Mouse (Mus musculus) MEL (cell line): ENCODE measurements at regions not wholly inside any gene's neighbourhood (a gene's known extent, or its start where the extent isn't known, plus 50 kb on each side); places are given as distances from the start of the nearest gene placed in this dataset.

Experiments used
- DNase-seq: peaks from one replicate; pipeline ENCODE4 v3.0.0; 2011; ENCODE audit warnings: low read depth, low spot score
- H3K27ac ChIP-seq: 2 replicates; pipeline ENCODE4 v1.5.1; 2012; ENCODE audit warnings: low read depth, mild to moderate bottlenecking, control low read depth, low read length, moderate library complexity; ENCODE audit not compliant: control insufficient read depth
- H3K27me3 ChIP-seq, 2 experiments: fragments of 150-350 bp in 1 of 2; sonication (generic) in 1 of 2; 2 replicates each; pipeline ENCODE4 v1.6.1; 2012; ENCODE audit warnings: low read length in 2 of 2, mild to moderate bottlenecking in 2 of 2, improper control_type of control experiment in 1 of 2, moderate library complexity in 1 of 2; ENCODE audit not compliant: insufficient read depth in 2 of 2, control insufficient read depth in 1 of 2
- H3K36me3 ChIP-seq, 2 experiments: 2 replicates each; pipeline ENCODE4 v1.6.1; 2012 to 2014; ENCODE audit warnings: low read length in 2 of 2, improper control_type of control experiment in 1 of 2, inconsistent platforms in 1 of 2, mild to moderate bottlenecking in 1 of 2; ENCODE audit not compliant: insufficient read depth in 2 of 2, control insufficient read depth in 1 of 2
- H3K4me1 ChIP-seq, 2 experiments: fragments of 150-350 bp in 1 of 2; sonication (generic) in 1 of 2; 2 replicates each; pipeline ENCODE4 v1.6.1; 2012; ENCODE audit warnings: low read length in 2 of 2, improper control_type of control experiment in 1 of 2, mild to moderate bottlenecking in 1 of 2; ENCODE audit not compliant: insufficient read depth in 2 of 2, control insufficient read depth in 1 of 2
- H3K4me3 ChIP-seq, 2 experiments: fragments of 150-350 bp in 1 of 2; sonication (generic) in 1 of 2; 2 replicates each; pipeline ENCODE4 v1.5.1; 2012; ENCODE audit warnings: low read depth in 2 of 2, low read length in 2 of 2, mild to moderate bottlenecking in 2 of 2, moderate library complexity in 2 of 2, control low read depth in 1 of 2, improper control_type of control experiment in 1 of 2; ENCODE audit not compliant: control insufficient read depth in 1 of 2, insufficient read depth in 1 of 2
- H3K79me2 ChIP-seq: 2 replicates; pipeline ENCODE4 v1.6.1; 2012; ENCODE audit warnings: mild to moderate bottlenecking, low read length, moderate library complexity; ENCODE audit not compliant: control insufficient read depth, poor library complexity, insufficient read depth
- H3K9ac ChIP-seq: 2 replicates; pipeline ENCODE4 v1.6.1; 2012; ENCODE audit warnings: low read depth, mild to moderate bottlenecking, control low read depth, low read length, moderate library complexity; ENCODE audit not compliant: control insufficient read depth, poor library complexity, severe bottlenecking
- H3K9me3 ChIP-seq: fragments of 150-350 bp; sonication (generic); replicated peaks from 2 replicates; pipeline ENCODE4 v1.6.1; 2012; ENCODE audit warnings: mild to moderate bottlenecking, low read length, improper control_type of control experiment, moderate library complexity; ENCODE audit not compliant: insufficient read depth
- BHLHE40 ChIP-seq: IDR thresholded peaks from 2 replicates; pipeline ENCODE4 v1.6.1; 2012; ENCODE audit warnings: low read depth, mild to moderate bottlenecking, inconsistent platforms, low read length, improper control_type of control experiment, borderline replicate concordance
- CHD1 ChIP-seq: IDR thresholded peaks from 2 replicates; pipeline ENCODE4 v1.6.1; 2012; ENCODE audit warnings: low read depth, mild to moderate bottlenecking, inconsistent platforms, low read length, improper control_type of control experiment
- CHD2 ChIP-seq: IDR thresholded peaks from 2 replicates; pipeline ENCODE4 v1.6.1; 2011; ENCODE audit warnings: low read length, improper control_type of control experiment
- EP300 ChIP-seq, 2 experiments: IDR thresholded peaks; 2 replicates each; pipeline ENCODE4 v1.6.1; 2011; ENCODE audit warnings: improper control_type of control experiment in 2 of 2, low read length in 2 of 2, low read depth in 1 of 2, mild to moderate bottlenecking in 1 of 2
- ETS1 ChIP-seq: IDR thresholded peaks from 2 replicates; pipeline ENCODE4 v1.6.1; 2012; ENCODE audit warnings: low read depth, mild to moderate bottlenecking, inconsistent platforms, low read length, improper control_type of control experiment, moderate library complexity
- GATA1 ChIP-seq: IDR thresholded peaks from 2 replicates; pipeline ENCODE4 v1.6.1; 2011; ENCODE audit warnings: low read depth, low read length, improper control_type of control experiment
- HCFC1 ChIP-seq: IDR thresholded peaks from 2 replicates; pipeline ENCODE4 v1.6.1; 2012; ENCODE audit warnings: low read depth, mild to moderate bottlenecking, inconsistent platforms, low read length, improper control_type of control experiment, moderate library complexity
- JUND ChIP-seq: IDR thresholded peaks from 2 replicates; pipeline ENCODE4 v1.6.1; 2011; ENCODE audit warnings: low read depth, mild to moderate bottlenecking, improper control_type of control experiment, low read length
- KAT2A ChIP-seq: conservative IDR thresholded peaks from 2 replicates; pipeline ENCODE4 v1.6.1; 2012; ENCODE audit warnings: low read depth, low read length, improper control_type of control experiment, inconsistent platforms
- MAFK ChIP-seq: IDR thresholded peaks from 2 replicates; pipeline ENCODE4 v1.6.1; 2011; ENCODE audit warnings: low read depth, mild to moderate bottlenecking, low read length, improper control_type of control experiment, borderline replicate concordance
- MAZ ChIP-seq: IDR thresholded peaks from 2 replicates; pipeline ENCODE4 v1.6.1; 2012; ENCODE audit warnings: low read depth, mild to moderate bottlenecking, inconsistent platforms, low read length, improper control_type of control experiment
- MXI1 ChIP-seq: IDR thresholded peaks from 2 replicates; pipeline ENCODE4 v1.6.1; 2011; ENCODE audit warnings: mild to moderate bottlenecking, low read depth, low read length, improper control_type of control experiment
- MYB ChIP-seq: IDR thresholded peaks from 2 replicates; pipeline ENCODE4 v1.6.1; 2011; ENCODE audit warnings: mild to moderate bottlenecking, low read depth, low read length, improper control_type of control experiment
- NELFE ChIP-seq: IDR thresholded peaks from 2 replicates; pipeline ENCODE4 v1.6.1; 2011; ENCODE audit warnings: low read depth, low read length, improper control_type of control experiment
- NRF1 ChIP-seq: IDR thresholded peaks from 2 replicates; pipeline ENCODE4 v1.6.1; 2014; ENCODE audit warnings: low read depth, mild to moderate bottlenecking, inconsistent platforms, low read length, improper control_type of control experiment, moderate library complexity; ENCODE audit not compliant: poor library complexity, insufficient read depth, severe bottlenecking
- POLR2AphosphoS2 ChIP-seq: IDR thresholded peaks from 2 replicates; pipeline ENCODE4 v1.6.1; 2011; ENCODE audit warnings: low read length, improper control_type of control experiment
- POLR2AphosphoS5 ChIP-seq: IDR thresholded peaks from 2 replicates; pipeline ENCODE4 v1.6.1; 2012; ENCODE audit warnings: low read depth, borderline replicate concordance, mild to moderate bottlenecking, inconsistent platforms, low read length, moderate library complexity, mixed read lengths
- RAD21 ChIP-seq: IDR thresholded peaks from 2 replicates; pipeline ENCODE4 v1.6.1; 2011; ENCODE audit warnings: mild to moderate bottlenecking, low read depth, low read length, improper control_type of control experiment
- SMC3 ChIP-seq: IDR thresholded peaks from 2 replicates; pipeline ENCODE4 v1.6.1; 2011; ENCODE audit warnings: low read depth, low read length, improper control_type of control experiment
- TAL1 ChIP-seq: IDR thresholded peaks from 2 replicates; pipeline ENCODE4 v1.6.1; 2012; ENCODE audit warnings: mild to moderate bottlenecking, inconsistent platforms, low read length, moderate library complexity, mixed read lengths
- TBP ChIP-seq: IDR thresholded peaks from 2 replicates; pipeline ENCODE4 v1.8.0; 2011; ENCODE audit warnings: low read depth, low read length, improper control_type of control experiment
- TCF12 ChIP-seq: IDR thresholded peaks from 2 replicates; pipeline ENCODE4 v1.6.1; 2014; ENCODE audit warnings: low read depth, mild to moderate bottlenecking, inconsistent platforms, low read length, improper control_type of control experiment, moderate library complexity
- UBTF ChIP-seq: IDR thresholded peaks from 2 replicates; pipeline ENCODE4 v1.6.1; 2012; ENCODE audit warnings: low read depth, mild to moderate bottlenecking, inconsistent platforms, low read length, improper control_type of control experiment, moderate library complexity, borderline replicate concordance; ENCODE audit not compliant: insufficient read depth
- USF1 ChIP-seq: IDR thresholded peaks from 2 replicates; pipeline ENCODE4 v1.6.1; 2014; ENCODE audit warnings: low read depth, mild to moderate bottlenecking, inconsistent platforms, low read length, improper control_type of control experiment, moderate library complexity
- USF2 ChIP-seq, 2 experiments: IDR thresholded peaks; 2 replicates each; pipeline ENCODE4 v1.6.1; 2011 to 2012; ENCODE audit warnings: improper control_type of control experiment in 2 of 2, low read length in 2 of 2, borderline replicate concordance in 1 of 2, inconsistent platforms in 1 of 2, low read depth in 1 of 2, mild to moderate bottlenecking in 1 of 2; ENCODE audit not compliant: insufficient read depth in 1 of 2
- ZC3H11A ChIP-seq: IDR thresholded peaks from 2 replicates; pipeline ENCODE4 v1.6.1; 2012; ENCODE audit warnings: low read depth, mild to moderate bottlenecking, inconsistent platforms, low read length, improper control_type of control experiment
- ZKSCAN1 ChIP-seq: IDR thresholded peaks from 2 replicates; pipeline ENCODE4 v1.6.1; 2012; ENCODE audit warnings: low read depth, mild to moderate bottlenecking, inconsistent platforms, low read length, improper control_type of control experiment, moderate library complexity
- ZMIZ1 ChIP-seq: IDR thresholded peaks from 2 replicates; pipeline ENCODE4 v1.6.1; 2012; ENCODE audit warnings: low read depth, mild to moderate bottlenecking, inconsistent platforms, low read length, improper control_type of control experiment, moderate library complexity
- ZNF384 ChIP-seq: IDR thresholded peaks from 2 replicates; pipeline ENCODE4 v1.6.1; 2012; ENCODE audit warnings: low read depth, mild to moderate bottlenecking, inconsistent platforms, low read length, improper control_type of control experiment

GRCm38 (mm10) chr5:45082601-45083000 is 283.1 kb upstream of the Ldb2 start:
- TF ChIP-seq ZMIZ1 (no peak), POLR2AphosphoS5 (no peak), USF2 (IDR thresholded peaks at IDR 0.05; ENCODE audit: borderline replicate concordance in 1 of 2, insufficient read depth in 1 of 2, low read depth in 1 of 2, low read length in 2 of 2) (no peak), POLR2AphosphoS2 (no peak), MYB (no peak), ZKSCAN1 (no peak)
- no peaks in the 10 kb centered on the region for H3K36me3 ChIP-seq
- H3K27ac ChIP-seq, result no peak overlapping the region
- H3K4me3 ChIP-seq, result no peak overlapping the region
- H3K27me3 ChIP-seq, result no peaks in the 10 kb centered on the region
- H3K9me3 ChIP-seq, result no peaks in the 10 kb centered on the region
- H3K9ac ChIP-seq, result no peak overlapping the region
- DNase-seq, result no peak
- H3K79me2 ChIP-seq, result no peaks in the 10 kb centered on the region
- H3K4me1 ChIP-seq, result no peaks in the 10 kb centered on the region

GRCm38 (mm10) chr5:45076347-45076890 is 276.9 kb upstream of the Ldb2 start:
- peaks cover 0 to 30% of the 10 kb centered on the region in 2 experiments; a peak in 2 of 4 replicates for H3K36me3 ChIP-seq
- no peak overlapping the region; the same call in 1 of the 2 replicates for H3K27ac ChIP-seq
- peaks cover 20 to 31% of the 10 kb centered on the region in 2 experiments for H3K4me1 ChIP-seq
- H3K9me3 ChIP-seq, result no peaks in the 10 kb centered on the region
- H3K9ac ChIP-seq, result no peak overlapping the region
- no peaks in the 10 kb centered on the region for H3K27me3 ChIP-seq
- DNase-seq, result peak; percentile 75
- H3K4me3 ChIP-seq, result peak overlapping the region in 1 of 2 experiments; percentile 21; a peak in 1 of 4 replicates
- no peaks in the 10 kb centered on the region for H3K79me2 ChIP-seq
- TF ChIP-seq TAL1 (no peak), ZNF384 (no peak), CHD1 (no peak), CHD2 (no peak), EP300 (IDR thresholded peaks at IDR 0.05; ENCODE audit: low read depth in 1 of 2, low read length in 2 of 2) (peak; percentile 66 to 67), HCFC1 (0 out of 2 replicates have a peak, but pooled peaks have one; percentile 24), ZC3H11A (no peak), SMC3 (no peak), MYB (no peak), NELFE (no peak), NRF1 (no peak), RAD21 (no peak), ZKSCAN1 (no peak), ZMIZ1 (no peak), GATA1 (peak; percentile 41; the same call in 1 of the 2 replicates), MXI1 (no peak), USF2 (IDR thresholded peaks at IDR 0.05; ENCODE audit: borderline replicate concordance in 1 of 2, insufficient read depth in 1 of 2, low read depth in 1 of 2, low read length in 2 of 2) (no peak), USF1 (no peak), TBP (0 out of 2 replicates have a peak, but pooled peaks have one; percentile 38), POLR2AphosphoS2 (no peak), UBTF (no peak), KAT2A (no peak), POLR2AphosphoS5 (no peak), BHLHE40 (no peak), TCF12 (peak; percentile 41; the same call in 1 of the 2 replicates), ETS1 (peak; percentile 64), MAZ (0 out of 2 replicates have a peak, but pooled peaks have one; percentile 39), JUND (no peak), MAFK (no peak)
